Mouse (Mus musculus) midbrain, embryonic 16.5 days (tissue): ENCODE measurements around the gene Cgref1. TPM values are rescaled to one million over a fixed set of nuclear protein-coding genes. Genes with fewer than 3 reads are reported as not detected.

Experiments
- ATAC-seq: fragments of 200-750 bp; cut with Nextera tagmentation; 2 replicates; pipeline ENCODE4 v1.8.0; 2017; ENCODE audit warnings: moderate TSS enrichment
- H3K27ac ChIP-seq: fragments of 300-500 bp; sonication (generic); 2 replicates; pipeline ENCODE4 v1.5.1; 2014; ENCODE audit warnings: mild to moderate bottlenecking, low read length, mixed read lengths
- H3K27me3 ChIP-seq: fragments of 300-500 bp; sonication (generic); 2 replicates; pipeline ENCODE4 v1.6.1; 2014; ENCODE audit warnings: low read depth, low read length, mixed read lengths; ENCODE audit not compliant: control insufficient read depth, insufficient read depth
- H3K36me3 ChIP-seq: fragments of 300-500 bp; sonication (generic); 2 replicates; pipeline ENCODE4 v1.6.1; 2014; ENCODE audit warnings: mild to moderate bottlenecking, low read length, moderate library complexity, mixed read lengths; ENCODE audit not compliant: control insufficient read depth, insufficient read depth
- H3K4me1 ChIP-seq: fragments of 300-500 bp; sonication (generic); 2 replicates; pipeline ENCODE4 v1.6.1; 2014; ENCODE audit warnings: mild to moderate bottlenecking, low read length, mixed read lengths; ENCODE audit not compliant: control insufficient read depth, insufficient read depth
- H3K4me2 ChIP-seq: fragments of 300-500 bp; sonication (generic); 2 replicates; pipeline ENCODE4 v1.6.1; 2014; ENCODE audit warnings: mild to moderate bottlenecking, low read length, mixed read lengths
- H3K4me3 ChIP-seq: fragments of 300-500 bp; sonication (generic); 2 replicates; pipeline ENCODE4 v1.5.1; 2014; ENCODE audit warnings: low read depth, mild to moderate bottlenecking, low read length, moderate library complexity, mixed read lengths
- H3K9ac ChIP-seq: fragments of 300-500 bp; sonication (generic); 2 replicates; pipeline ENCODE4 v1.6.1; 2014; ENCODE audit warnings: low read depth, low read length, mixed read lengths
- H3K9me3 ChIP-seq: fragments of 300-500 bp; sonication (generic); replicated peaks from 2 replicates; pipeline ENCODE4 v1.6.1; 2014; ENCODE audit warnings: mild to moderate bottlenecking, low read length, mixed read lengths; ENCODE audit not compliant: control insufficient read depth, poor library complexity, severe bottlenecking
- WGBS: fragments of 180-500 bp; shearing (Covaris S2); extraction: QIAGEN DNeasy Blood & Tissue Kit; methylation state at CpG from one replicate; pipeline ENCODE4 v1.1.7; 2014; 5-methylcytosine and 5-hydroxymethylcytosine counted together
- polyA plus RNA-seq: library from polyadenylated mRNA; unstranded; fragments of >200 nt; fragmentation: Nextera tagmentation; extraction: Ambion mirVana; gene quantifications from 2 replicates; pipeline ENCODE4 v1.2.1, GENCODE M21; 2015

The Cgref1 gene
- polyA plus RNA-seq, 1 experiment from 2014 or later, result 86.8 TPM

DNA sequence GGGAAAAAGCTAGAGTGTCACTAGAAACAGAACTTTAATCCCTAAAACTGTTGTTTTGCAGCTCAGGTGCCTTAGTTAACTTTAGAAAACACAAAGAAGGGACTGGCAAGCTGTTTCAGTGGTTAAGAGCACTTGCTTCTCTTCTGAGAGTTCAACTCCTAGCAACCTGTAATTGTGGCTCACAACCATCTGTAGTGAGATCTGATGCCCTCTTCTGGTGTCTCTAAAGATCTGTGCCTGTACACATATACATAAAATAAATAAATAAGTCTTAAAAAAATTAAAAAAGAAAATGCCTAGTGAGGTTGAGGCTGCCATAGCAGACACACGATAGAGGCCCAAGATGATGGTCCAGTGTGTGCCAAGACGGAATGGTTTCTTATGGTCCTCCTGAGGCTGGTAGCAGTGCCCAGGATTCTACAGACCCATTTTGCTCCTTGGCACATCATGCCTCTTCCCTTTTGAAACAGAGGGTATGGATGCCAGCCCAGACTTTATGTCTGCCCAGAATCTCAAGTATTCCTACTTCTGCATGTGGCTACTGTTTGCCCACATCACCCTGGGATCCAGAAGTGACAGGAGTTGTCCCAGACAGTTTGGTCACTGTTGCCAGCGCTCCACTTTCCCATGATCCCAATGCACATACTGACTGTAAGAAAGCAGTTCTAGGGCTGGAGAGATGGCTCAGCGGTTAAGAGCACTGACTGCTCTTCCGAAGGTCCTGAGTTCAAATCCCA, 10.5 kb downstream of the Cgref1 start:
- H3K27ac ChIP-seq, result no peak overlapping the region
- no peaks in the 10 kb centered on the region for H3K27me3 ChIP-seq
- no peaks in the 10 kb centered on the region for H3K4me1 ChIP-seq
- no peak for ATAC-seq
- no peaks in the 10 kb centered on the region for H3K9me3 ChIP-seq
- no peak overlapping the region for H3K9ac ChIP-seq
- H3K4me2 ChIP-seq, result no peak overlapping the region
- H3K36me3 ChIP-seq, result 0 out of 2 replicates have a peak, but pooled peaks cover 6% of the 10 kb centered on the region
- WGBS, result 85% methylated on average over 5 of the region's 5 CpGs
- no peak overlapping the region for H3K4me3 ChIP-seq

DNA sequence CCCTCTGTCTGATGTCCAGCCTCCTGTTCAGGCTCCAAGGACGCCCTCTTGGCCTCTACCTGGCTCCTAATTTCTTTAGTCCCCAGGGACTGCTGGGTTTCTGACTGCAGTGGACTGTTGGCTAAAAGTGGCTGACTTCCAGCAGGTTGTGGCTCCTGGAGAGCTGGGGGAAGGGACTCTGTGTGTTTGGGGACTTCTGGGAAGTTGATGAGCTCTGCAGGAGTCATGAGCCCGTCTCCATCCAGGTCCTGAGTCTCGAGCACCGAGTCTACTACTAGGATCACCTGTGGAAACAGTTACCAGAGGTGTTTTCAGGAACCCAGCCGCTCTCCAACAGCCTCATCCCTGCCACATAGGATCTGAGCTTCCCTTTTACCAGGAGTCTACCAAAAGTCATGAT, 11.7 kb downstream of the Cgref1 start:
- no peak for ATAC-seq
- no peaks in the 10 kb centered on the region for H3K27me3 ChIP-seq
- no peaks in the 10 kb centered on the region for H3K4me1 ChIP-seq
- no peak overlapping the region for H3K4me2 ChIP-seq
- no peak overlapping the region for H3K4me3 ChIP-seq
- 62% methylated on average over 5 of the region's 5 CpGs for WGBS
- H3K9me3 ChIP-seq, result no peaks in the 10 kb centered on the region
- H3K9ac ChIP-seq, result no peak overlapping the region
- H3K36me3 ChIP-seq, result 0 out of 2 replicates have a peak, but pooled peaks cover 6% of the 10 kb centered on the region
- no peak overlapping the region for H3K27ac ChIP-seq

DNA sequence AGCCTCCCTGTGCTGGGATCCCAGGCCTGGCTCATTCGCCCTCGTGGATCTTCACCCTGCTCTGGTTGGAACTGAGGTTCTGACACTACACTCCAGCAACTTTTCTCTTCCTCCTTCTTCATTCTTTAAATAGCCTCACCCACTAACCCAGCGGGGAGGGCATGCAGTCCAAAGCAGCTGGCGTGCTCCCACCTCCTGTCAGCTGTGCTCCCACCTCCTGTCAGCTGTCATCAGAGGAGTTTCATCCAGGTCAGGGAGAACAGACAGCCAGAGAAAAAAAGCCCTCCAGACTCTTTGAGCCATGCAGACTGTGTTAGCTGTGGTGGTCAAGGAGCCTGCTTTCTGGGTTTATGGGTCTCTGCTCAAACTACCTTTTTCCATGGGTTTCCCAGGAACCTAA, 14.0 kb downstream of the Cgref1 start:
- no peak overlapping the region for H3K4me2 ChIP-seq
- H3K9me3 ChIP-seq, result no peaks in the 10 kb centered on the region
- 87% methylated on average over 4 of the region's 4 CpGs for WGBS
- H3K4me3 ChIP-seq, result no peak overlapping the region
- H3K9ac ChIP-seq, result no peak overlapping the region
- H3K27ac ChIP-seq, result no peak overlapping the region
- H3K27me3 ChIP-seq, result no peaks in the 10 kb centered on the region
- ATAC-seq, result no peak
- H3K36me3 ChIP-seq, result 0 out of 2 replicates have a peak, but pooled peaks cover 6% of the 10 kb centered on the region
- no peaks in the 10 kb centered on the region; the same call in 1 of the 2 replicates for H3K4me1 ChIP-seq

GRCm38 (mm10) chr5:30930846-30931245, 14.5 kb downstream of the Cgref1 start:
- H3K9ac ChIP-seq, result no peak overlapping the region
- no peak overlapping the region for H3K27ac ChIP-seq
- WGBS, result 84% methylated on average over 6 of the region's 6 CpGs
- H3K4me1 ChIP-seq, result no peaks in the 10 kb centered on the region; the same call in 1 of the 2 replicates
- H3K4me2 ChIP-seq, result no peak overlapping the region
- ATAC-seq, result no peak
- H3K36me3 ChIP-seq, result 0 out of 2 replicates have a peak, but pooled peaks cover 6% of the 10 kb centered on the region
- no peaks in the 10 kb centered on the region for H3K9me3 ChIP-seq
- no peak overlapping the region for H3K4me3 ChIP-seq
- H3K27me3 ChIP-seq, result no peaks in the 10 kb centered on the region

- Histone ChIP-seq H3K27ac (no peak overlapping the region), H3K27me3 (no peaks in the 10 kb centered on the region), H3K9ac (no peak overlapping the region), H3K36me3 (0 out of 2 replicates have a peak, but pooled peaks cover 6% of the 10 kb centered on the region), H3K9me3 (no peaks in the 10 kb centered on the region), H3K4me3 (no peak overlapping the region), H3K4me1 (no peaks in the 10 kb centered on the region; the same call in 1 of the 2 replicates), H3K4me2 (no peak overlapping the region)
- 47% methylated on average over 4 of the region's 4 CpGs for WGBS
- ATAC-seq, result no peak
Measured at GRCm38 (mm10) chr5:30930121-30930520, 15.3 kb downstream of the Cgref1 start.

- Histone ChIP-seq H3K27me3 (no peaks in the 10 kb centered on the region), H3K4me2 (peak overlapping the region; percentile 46; the same call in 1 of the 2 replicates), H3K27ac (no peak overlapping the region), H3K4me3 (no peak overlapping the region), H3K36me3 (no peaks in the 10 kb centered on the region), H3K9ac (no peak overlapping the region), H3K9me3 (no peaks in the 10 kb centered on the region), H3K4me1 (no peaks in the 10 kb centered on the region; the same call in 1 of the 2 replicates)
- WGBS, result 42% methylated on average over 7 of the region's 7 CpGs
- ATAC-seq, result peak; percentile 72
Measured at GRCm38 (mm10) chr5:30927945-30928529, 17.4 kb downstream of the Cgref1 start.

DNA sequence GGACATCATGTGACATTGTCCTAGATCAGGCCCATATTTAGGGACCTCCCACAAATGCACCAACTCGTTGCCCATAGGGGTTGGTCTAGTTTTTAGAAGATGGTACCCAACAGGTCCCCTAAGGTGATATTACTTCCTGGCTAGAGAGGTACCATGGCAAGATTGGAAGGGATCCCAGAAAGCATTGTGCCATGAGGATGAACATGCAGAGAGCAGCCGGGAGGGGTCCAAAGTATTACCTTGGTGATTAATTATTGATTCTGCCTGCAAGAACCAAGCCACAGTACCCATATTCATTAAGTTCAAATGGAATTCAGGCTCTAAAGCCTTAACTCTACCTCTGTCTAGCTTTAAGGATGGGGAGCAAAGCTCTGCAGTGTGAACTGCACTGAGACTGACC, 19.3 kb downstream of the Cgref1 start:
- Histone ChIP-seq H3K27me3 (no peaks in the 10 kb centered on the region), H3K4me1 (peaks cover 11% of the 10 kb centered on the region), H3K9ac (no peak overlapping the region), H3K27ac (no peak overlapping the region), H3K9me3 (no peaks in the 10 kb centered on the region), H3K36me3 (no peaks in the 10 kb centered on the region), H3K4me2 (no peak overlapping the region), H3K4me3 (no peak overlapping the region)
- WGBS, result 82% methylated on average over 2 of the region's 2 CpGs
- ATAC-seq, result no peak

- no peak overlapping the region for H3K4me3 ChIP-seq
- no peak overlapping the region for H3K9ac ChIP-seq
- no peak overlapping the region for H3K4me2 ChIP-seq
- H3K9me3 ChIP-seq, result no peaks in the 10 kb centered on the region
- peaks cover 11% of the 10 kb centered on the region for H3K4me1 ChIP-seq
- 93% methylated on average over 5 of the region's 5 CpGs for WGBS
- H3K27ac ChIP-seq, result no peak overlapping the region
- no peak for ATAC-seq
- no peaks in the 10 kb centered on the region for H3K27me3 ChIP-seq
- no peaks in the 10 kb centered on the region for H3K36me3 ChIP-seq
Measured at GRCm38 (mm10) chr5:30925217-30925616, 20.2 kb downstream of the Cgref1 start.

DNA sequence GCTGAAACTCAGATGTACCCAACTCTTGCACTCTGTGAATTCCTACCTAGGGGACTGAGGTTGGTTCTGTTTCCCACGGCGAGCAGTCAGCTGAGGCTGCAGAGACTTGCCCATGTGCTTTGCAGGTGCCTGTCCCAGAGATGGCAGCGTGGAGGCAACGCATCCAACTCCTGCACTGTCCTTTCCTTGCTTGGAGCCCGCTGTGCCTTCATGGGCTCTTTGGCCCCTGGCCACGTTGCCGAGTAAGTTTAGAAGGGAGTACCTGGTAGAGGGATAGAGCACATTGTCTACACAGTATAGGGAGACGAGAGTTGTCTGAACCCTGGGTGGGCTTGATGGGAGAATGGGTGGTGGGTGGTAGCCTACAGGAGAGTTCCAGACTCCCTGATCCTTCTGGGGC, 20.8 kb downstream of the Cgref1 start:
- ATAC-seq, result no peak
- H3K4me1 ChIP-seq, result peaks cover 11% of the 10 kb centered on the region
- H3K36me3 ChIP-seq, result no peaks in the 10 kb centered on the region
- no peak overlapping the region for H3K4me2 ChIP-seq
- H3K4me3 ChIP-seq, result no peak overlapping the region
- H3K27ac ChIP-seq, result no peak overlapping the region
- H3K9me3 ChIP-seq, result no peaks in the 10 kb centered on the region
- no peaks in the 10 kb centered on the region for H3K27me3 ChIP-seq
- H3K9ac ChIP-seq, result no peak overlapping the region
- WGBS, result 81% methylated on average over 8 of the region's 8 CpGs
